Mouse (Mus musculus): ENCODE results near the gene Xrcc2. TPM values are rescaled to one million over a fixed set of nuclear protein-coding genes. Genes with fewer than 3 reads are reported as not detected.
"Not testable (repeated sequence)": the region's sequence is repeated elsewhere in the genome, so short reads cannot be mapped to it uniquely, and the experiment has no call there.

Gene Xrcc2
- 8.5 and 10.2 TPM in 2 replicates for polyA plus RNA-seq (2014; fragmentation: Nextera tagmentation; extraction: Ambion mirVana)

- peak; percentile 98 for ATAC-seq (ENCODE audit: insufficient read depth)
- peaks cover 5% of the 10 kb centered on the region; the same call in 1 of the 2 replicates for H3K36me3 ChIP-seq (ENCODE audit: insufficient read depth)
- H3K9me3 ChIP-seq (ENCODE audit: low read depth, low read length), result no peaks in the 10 kb centered on the region
- no peaks in the 10 kb centered on the region; the same call in 1 of the 2 replicates for H3K4me1 ChIP-seq (ENCODE audit: insufficient read depth)
- H3K4me3 ChIP-seq (ENCODE audit: low read depth, low read length), result peak within 1 kb of the TSS; percentile 73
- 8% methylated on average over 51 of the region's 51 CpGs for WGBS
- TF ChIP-seq CTCF (IDR thresholded peaks at IDR 0.05; ENCODE audit: low read depth), result no peak
- H3K4me2 ChIP-seq, result peak within 1 kb of the TSS; percentile 81
- DNase-seq, result peak; percentile 98
- no peaks in the 10 kb centered on the region for H3K27me3 ChIP-seq (ENCODE audit: insufficient read depth, low read length)
- peak within 1 kb of the TSS; percentile 84 for H3K27ac ChIP-seq (ENCODE audit: low read depth)
- peak within 1 kb of the TSS; percentile 79 for H3K9ac ChIP-seq
Observed at GRCm38 (mm10) chr5:25705567-25706349, at the start of gene Xrcc2. Xrcc2 (minus strand) TSS chr5:25705825.

GRCm38 (mm10) chr5:25754236-25754766 lies 48.7 kb upstream of the Xrcc2 start:
- Histone ChIP-seq H3K36me3 (ENCODE audit: insufficient read depth) (no peaks in the 10 kb centered on the region), H3K4me2 (no peak overlapping the region), H3K9ac (no peak overlapping the region), H3K4me1 (ENCODE audit: insufficient read depth) (0 out of 2 replicates have a peak, but pooled peaks cover 6% of the 10 kb centered on the region), H3K27ac (ENCODE audit: low read depth) (no peak overlapping the region), H3K4me3 (ENCODE audit: low read depth, low read length) (no peak overlapping the region), H3K9me3 (ENCODE audit: low read depth, low read length) (no peaks in the 10 kb centered on the region), H3K27me3 (ENCODE audit: insufficient read depth, low read length) (no peaks in the 10 kb centered on the region)
- ATAC-seq (ENCODE audit: insufficient read depth), result peak; percentile 81
- peak; percentile 65 for DNase-seq
- WGBS, result 3% methylated on average over 2 of the region's 2 CpGs
- no peak for TF ChIP-seq CTCF (IDR thresholded peaks at IDR 0.05; ENCODE audit: low read depth)

GRCm38 (mm10) chr5:25753556-25754235 lies 48.1 kb upstream of the Xrcc2 start:
- Histone ChIP-seq H3K27me3 (ENCODE audit: insufficient read depth, low read length) (no peaks in the 10 kb centered on the region), H3K4me3 (ENCODE audit: low read depth, low read length) (no peak overlapping the region), H3K4me2 (no peak overlapping the region), H3K9ac (no peak overlapping the region), H3K4me1 (ENCODE audit: insufficient read depth) (0 out of 2 replicates have a peak, but pooled peaks cover 6% of the 10 kb centered on the region), H3K36me3 (ENCODE audit: insufficient read depth) (no peaks in the 10 kb centered on the region), H3K27ac (ENCODE audit: low read depth) (no peak overlapping the region), H3K9me3 (ENCODE audit: low read depth, low read length) (no peaks in the 10 kb centered on the region)
- 36% methylated on average over 8 of the region's 8 CpGs for WGBS
- DNase-seq, result no peak
- TF ChIP-seq CTCF (IDR thresholded peaks at IDR 0.05; ENCODE audit: low read depth), result no peak
- ATAC-seq (ENCODE audit: insufficient read depth), result no peak

GRCm38 (mm10) chr5:25752862-25753261 lies 47.2 kb upstream of the Xrcc2 start:
- peak; percentile 21 for DNase-seq
- ATAC-seq (ENCODE audit: insufficient read depth), result no peak
- Histone ChIP-seq H3K27ac (ENCODE audit: low read depth) (no peak overlapping the region), H3K4me1 (ENCODE audit: insufficient read depth) (0 out of 2 replicates have a peak, but pooled peaks cover 6% of the 10 kb centered on the region), H3K36me3 (ENCODE audit: insufficient read depth) (no peaks in the 10 kb centered on the region), H3K27me3 (ENCODE audit: insufficient read depth, low read length) (no peaks in the 10 kb centered on the region), H3K4me3 (ENCODE audit: low read depth, low read length) (no peak overlapping the region), H3K9ac (no peak overlapping the region), H3K9me3 (ENCODE audit: low read depth, low read length) (no peaks in the 10 kb centered on the region), H3K4me2 (no peak overlapping the region)
- 75% methylated on average over 5 of the region's 5 CpGs for WGBS
- TF ChIP-seq CTCF (IDR thresholded peaks at IDR 0.05; ENCODE audit: low read depth), result no peak

- no peak overlapping the region for H3K27ac ChIP-seq (ENCODE audit: low read depth)
- H3K4me1 ChIP-seq (ENCODE audit: insufficient read depth), result 0 out of 2 replicates have a peak, but pooled peaks cover 6% of the 10 kb centered on the region
- ATAC-seq (ENCODE audit: insufficient read depth), result no peak
- no peak overlapping the region for H3K4me2 ChIP-seq
- DNase-seq, result peak; percentile 9
- no peak for TF ChIP-seq CTCF (IDR thresholded peaks at IDR 0.05; ENCODE audit: low read depth)
- H3K4me3 ChIP-seq (ENCODE audit: low read depth, low read length), result no peak overlapping the region
- H3K27me3 ChIP-seq (ENCODE audit: insufficient read depth, low read length), result no peaks in the 10 kb centered on the region
- no peaks in the 10 kb centered on the region for H3K9me3 ChIP-seq (ENCODE audit: low read depth, low read length)
- H3K36me3 ChIP-seq (ENCODE audit: insufficient read depth), result no peaks in the 10 kb centered on the region
- H3K9ac ChIP-seq, result no peak overlapping the region
Observed at GRCm38 (mm10) chr5:25751552-25751951, 45.9 kb upstream of the Xrcc2 start.

- ATAC-seq (ENCODE audit: insufficient read depth), result no peak
- H3K9ac ChIP-seq, result no peak overlapping the region
Observed at GRCm38 (mm10) chr5:25748613-25749012, 43.0 kb upstream of the Xrcc2 start.

GRCm38 (mm10) chr5:25747904-25748303 lies 42.3 kb upstream of the Xrcc2 start:
- no peak overlapping the region for H3K4me3 ChIP-seq (ENCODE audit: low read depth, low read length)
- no peak overlapping the region for H3K9ac ChIP-seq
- H3K36me3 ChIP-seq (ENCODE audit: insufficient read depth), result no peaks in the 10 kb centered on the region
- H3K27me3 ChIP-seq (ENCODE audit: insufficient read depth, low read length), result no peaks in the 10 kb centered on the region
- H3K4me1 ChIP-seq (ENCODE audit: insufficient read depth), result no peaks in the 10 kb centered on the region
- no peak for DNase-seq
- no peaks in the 10 kb centered on the region for H3K9me3 ChIP-seq (ENCODE audit: low read depth, low read length)
- H3K4me2 ChIP-seq, result no peak overlapping the region
- no peak overlapping the region for H3K27ac ChIP-seq (ENCODE audit: low read depth)
- no peak for TF ChIP-seq CTCF (IDR thresholded peaks at IDR 0.05; ENCODE audit: low read depth)
- no peak for ATAC-seq (ENCODE audit: insufficient read depth)

More at GRCm38 (mm10) chr5:25748613-25749012, 43.0 kb upstream of the Xrcc2 start:
- Histone ChIP-seq H3K4me2 (no peak overlapping the region), H3K4me3 (ENCODE audit: low read depth, low read length) (no peak overlapping the region), H3K27ac (ENCODE audit: low read depth) (no peak overlapping the region), H3K36me3 (ENCODE audit: insufficient read depth) (no peaks in the 10 kb centered on the region), H3K4me1 (ENCODE audit: insufficient read depth) (no peaks in the 10 kb centered on the region), H3K9me3 (ENCODE audit: low read depth, low read length) (no peaks in the 10 kb centered on the region), H3K27me3 (ENCODE audit: insufficient read depth, low read length) (no peaks in the 10 kb centered on the region)
- TF ChIP-seq CTCF (IDR thresholded peaks at IDR 0.05; ENCODE audit: low read depth), result no peak
- WGBS, result 63% methylated on average over 3 of the region's 3 CpGs
- no peak for DNase-seq

GRCm38 (mm10) chr5:25738902-25739301 lies 33.3 kb upstream of the Xrcc2 start:
- H3K9ac ChIP-seq, result not testable (repeated sequence)

More at GRCm38 (mm10) chr5:25738902-25739301, 33.3 kb upstream of the Xrcc2 start:
- H3K27me3 ChIP-seq (ENCODE audit: insufficient read depth, low read length); H3K9me3 ChIP-seq (ENCODE audit: low read depth, low read length); H3K4me1 ChIP-seq (ENCODE audit: insufficient read depth); H3K4me3 ChIP-seq (ENCODE audit: low read depth, low read length); DNase-seq; H3K36me3 ChIP-seq (ENCODE audit: insufficient read depth); ATAC-seq (ENCODE audit: insufficient read depth); H3K4me2 ChIP-seq; H3K27ac ChIP-seq (ENCODE audit: low read depth): not testable (repeated sequence)
- 88% methylated on average over 1 of the region's 1 CpGs for WGBS
